Comparison of ENCODE assay signal across 14 mouse cellular contexts in genomic region chr16:46416177-46416576, GRCm38 (mm10).
"Had no signal": no experiment of that assay in that cellular context is flagged by ENCODE, and none has a peak within 500 bp of the region (broad histone marks: within the 10 kb centered on the region; RNA-seq: fewer than 3 reads in every experiment).

No protein-coding gene starts in this region.

- H3K27me3 ChIP-seq: limb, embryonic 12.5 days; lung, embryonic 15.5 days; megakaryocyte, embryonic 14.5 days; midbrain, embryonic 15.5 days; neural tube, embryonic 12.5 days had no signal

- H3K9me3 ChIP-seq: limb, embryonic 12.5 days; lung, embryonic 15.5 days; midbrain, embryonic 15.5 days; neural tube, embryonic 12.5 days had no signal

- DNase-seq: liver; lung, postnatal 14 days; thymus, postnatal 4 days had no signal

- H3K27ac ChIP-seq: layer of hippocampus, adult 2 months; limb, embryonic 12.5 days; lung, embryonic 15.5 days; macrophage; midbrain, embryonic 15.5 days; neural tube, embryonic 12.5 days had no signal

- H3K4me3 ChIP-seq: layer of hippocampus, adult 2 months; limb, embryonic 12.5 days; lung, embryonic 15.5 days; megakaryocyte, embryonic 14.5 days; midbrain, embryonic 15.5 days; neural tube, embryonic 12.5 days had no signal

- H3K9ac ChIP-seq: limb, embryonic 12.5 days; lung, embryonic 15.5 days; midbrain, embryonic 15.5 days; neural tube, embryonic 12.5 days had no signal

- H3K36me3 ChIP-seq: lung, embryonic 15.5 days; midbrain, embryonic 15.5 days had no signal

- ATAC-seq: hindbrain, embryonic 16.5 days; inflammation-experienced regulatory T-cells, adult 6 months; intestine, postnatal 0 days; midbrain, embryonic 15.5 days had no signal

- H3K4me1 ChIP-seq: limb, embryonic 12.5 days; lung, embryonic 15.5 days; megakaryocyte, embryonic 14.5 days; midbrain, embryonic 15.5 days; neural tube, embryonic 12.5 days had no signal

- H3K4me2 ChIP-seq: limb, embryonic 12.5 days; lung, embryonic 15.5 days; midbrain, embryonic 11.5 days; midbrain, embryonic 15.5 days; neural tube, embryonic 12.5 days had no signal
